Mouse (Mus musculus) small intestine, adult 2 months (tissue): ENCODE results near the gene Ubxn11.

Experiments used
- CTCF ChIP-seq: fragments of 200-500 bp; IDR thresholded peaks from 2 replicates; pipeline ENCODE4 v1.5.1; 2012; ENCODE audit warnings: low read depth, mild to moderate bottlenecking, control low read depth, inconsistent platforms, low read length, moderate library complexity, mixed read lengths; ENCODE audit not compliant: insufficient replicate concordance, insufficient read length; ENCODE audit errors: extremely low read depth
- POLR2A ChIP-seq: fragments of 200-500 bp; IDR thresholded peaks from 2 replicates; pipeline ENCODE4 v1.6.1; 2012; ENCODE audit warnings: low read depth, mild to moderate bottlenecking, control low read depth, inconsistent platforms, low read length, moderate library complexity

DNA sequence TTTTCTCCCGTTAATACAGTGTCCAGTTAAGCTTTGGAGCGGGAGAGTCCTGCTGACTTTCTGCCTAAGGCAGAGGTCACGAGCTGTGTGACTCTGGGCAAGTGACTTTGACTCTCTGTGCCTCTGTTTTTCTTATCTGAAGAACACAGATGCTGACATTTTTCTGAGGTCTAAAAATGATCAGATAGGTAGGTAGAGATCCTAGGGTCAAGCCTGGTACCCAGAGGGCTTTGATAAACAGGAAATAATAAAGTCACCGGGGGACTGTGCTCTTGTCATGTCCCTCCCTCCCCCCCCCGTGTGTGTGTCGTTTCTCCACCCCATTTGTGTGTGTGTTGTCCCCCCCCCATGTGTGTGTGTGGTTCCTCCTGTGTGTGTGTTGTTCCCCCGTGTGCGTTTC is 39.8 kb upstream of the Ubxn11 start:
- TF ChIP-seq CTCF (no peak), POLR2A (no peak)
